Mouse (Mus musculus): ENCODE measurements at regions not wholly inside any gene's neighbourhood (a gene's known extent, or its start where the extent isn't known, plus 50 kb on each side); places are given as distances from the start of the nearest gene placed in this dataset.
"Not testable (repeated sequence)": the region's sequence is repeated elsewhere in the genome, so short reads cannot be mapped to it uniquely, and the experiment has no call there.

DNA sequence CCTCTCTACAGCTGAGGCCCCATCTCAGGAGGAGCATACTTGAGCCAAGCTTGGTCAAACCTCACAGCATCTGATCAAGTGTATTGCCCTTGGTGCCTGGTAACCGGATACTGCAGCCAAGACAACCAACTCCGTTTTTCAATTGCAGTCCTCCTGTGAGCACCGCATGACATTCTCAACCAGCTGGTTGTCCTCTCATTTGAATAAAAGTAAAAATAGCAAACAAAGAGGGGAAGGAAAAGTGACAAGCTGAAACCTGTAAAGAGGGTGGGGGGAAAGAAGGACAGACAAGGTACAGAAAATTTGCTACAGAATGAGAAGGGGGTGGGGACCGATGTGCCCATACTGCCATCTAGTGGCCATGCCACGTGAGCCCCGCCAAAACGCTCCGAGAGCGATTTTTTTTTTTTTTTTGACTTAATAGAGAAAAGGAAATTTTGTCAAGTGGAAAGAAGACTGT is 314.0 kb downstream of the Zpld1 start:
- H3K27ac ChIP-seq (replicated peaks): no peak overlapping the region; the same call in 1 of the 2 replicates
- WGBS: 2% methylated on average over 9 of the region's 9 CpGs
- no peaks in the 10 kb centered on the region for H3K36me3 ChIP-seq
- H3K9me3 ChIP-seq (replicated peaks): no peaks in the 10 kb centered on the region
- peak overlapping the region; percentile 54 for H3K4me2 ChIP-seq
- H3K9ac ChIP-seq (replicated peaks): peak overlapping the region; percentile 36; the same call in 1 of the 2 replicates
- H3K4me3 ChIP-seq (replicated peaks): peak overlapping the region; percentile 26
- H3K27me3 ChIP-seq (replicated peaks): no peaks in the 10 kb centered on the region
- H3K4me1 ChIP-seq: peaks cover 6% of the 10 kb centered on the region; the same call in 1 of the 2 replicates
- ATAC-seq (ENCODE audit: low FRiP score): peak; percentile 84

- no peaks in the 10 kb centered on the region for H3K9me3 ChIP-seq (replicated peaks)
- H3K9ac ChIP-seq (replicated peaks): no peak overlapping the region
- no peaks in the 10 kb centered on the region for H3K4me1 ChIP-seq
- ATAC-seq (ENCODE audit: low FRiP score): no peak
- WGBS: 90% methylated on average over 6 of the region's 6 CpGs
- H3K27ac ChIP-seq (replicated peaks): no peak overlapping the region
- H3K36me3 ChIP-seq: no peaks in the 10 kb centered on the region
- H3K4me3 ChIP-seq (replicated peaks): no peak overlapping the region
- H3K4me2 ChIP-seq: no peak overlapping the region
- no peaks in the 10 kb centered on the region for H3K27me3 ChIP-seq (replicated peaks)
Measured at GRCm38 (mm10) chr16:54970356-54970755, 327.4 kb downstream of the Zpld1 start.

GRCm38 (mm10) chr16:54943808-54944315 is 353.9 kb downstream of the Zpld1 start:
- WGBS: 53% methylated on average over 7 of the region's 7 CpGs

GRCm38 (mm10) chr16:54928259-54928658 is 369.5 kb downstream of the Zpld1 start:
- Histone ChIP-seq H3K4me3 (replicated peaks) (no peak overlapping the region), H3K4me2 (no peak overlapping the region), H3K36me3 (no peaks in the 10 kb centered on the region), H3K27ac (replicated peaks) (no peak overlapping the region), H3K27me3 (replicated peaks) (no peaks in the 10 kb centered on the region), H3K9me3 (replicated peaks) (0 out of 2 replicates have a peak, but pooled peaks cover 2% of the 10 kb centered on the region), H3K9ac (replicated peaks) (no peak overlapping the region), H3K4me1 (no peaks in the 10 kb centered on the region)
- no peak for ATAC-seq (ENCODE audit: low FRiP score)
- 66% methylated on average over 3 of the region's 3 CpGs for WGBS

More at GRCm38 (mm10) chr16:54943808-54944315, 353.9 kb downstream of the Zpld1 start:
- no peaks in the 10 kb centered on the region for H3K36me3 ChIP-seq
- ATAC-seq (ENCODE audit: low FRiP score): no peak
- no peak overlapping the region for H3K4me3 ChIP-seq (replicated peaks)
- H3K9ac ChIP-seq (replicated peaks): no peak overlapping the region
- H3K4me2 ChIP-seq: no peak overlapping the region
- no peaks in the 10 kb centered on the region for H3K9me3 ChIP-seq (replicated peaks)
- H3K4me1 ChIP-seq: no peaks in the 10 kb centered on the region
- no peak overlapping the region for H3K27ac ChIP-seq (replicated peaks)
- H3K27me3 ChIP-seq (replicated peaks): no peaks in the 10 kb centered on the region

DNA sequence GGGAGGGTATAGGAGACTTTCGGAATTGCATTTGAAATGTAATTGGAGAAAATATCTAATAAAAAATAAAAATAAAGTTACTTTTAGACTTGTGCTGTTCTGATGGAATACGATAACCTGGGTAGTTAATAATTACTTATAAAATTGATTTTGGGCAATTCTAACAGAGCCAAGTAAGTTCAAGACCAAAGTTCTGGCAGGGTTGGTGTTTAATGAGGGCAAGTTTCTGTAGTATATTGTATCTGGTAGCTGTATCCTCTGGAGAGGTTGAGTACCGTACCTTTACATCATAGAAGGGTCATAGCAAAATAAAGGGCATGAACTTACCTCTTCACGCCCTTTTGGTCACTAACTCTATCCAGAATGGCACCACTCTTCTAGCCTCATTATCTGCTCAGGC is 394.9 kb downstream of the Zpld1 start:
- Histone ChIP-seq H3K27ac (replicated peaks) (no peak overlapping the region), H3K9ac (replicated peaks) (no peak overlapping the region), H3K4me2 (no peak overlapping the region), H3K36me3 (no peaks in the 10 kb centered on the region), H3K9me3 (replicated peaks) (no peaks in the 10 kb centered on the region), H3K4me1 (no peaks in the 10 kb centered on the region), H3K4me3 (replicated peaks) (no peak overlapping the region), H3K27me3 (replicated peaks) (no peaks in the 10 kb centered on the region)
- 94% methylated on average over 4 of the region's 4 CpGs for WGBS
- no peak for ATAC-seq (ENCODE audit: low FRiP score)

DNA sequence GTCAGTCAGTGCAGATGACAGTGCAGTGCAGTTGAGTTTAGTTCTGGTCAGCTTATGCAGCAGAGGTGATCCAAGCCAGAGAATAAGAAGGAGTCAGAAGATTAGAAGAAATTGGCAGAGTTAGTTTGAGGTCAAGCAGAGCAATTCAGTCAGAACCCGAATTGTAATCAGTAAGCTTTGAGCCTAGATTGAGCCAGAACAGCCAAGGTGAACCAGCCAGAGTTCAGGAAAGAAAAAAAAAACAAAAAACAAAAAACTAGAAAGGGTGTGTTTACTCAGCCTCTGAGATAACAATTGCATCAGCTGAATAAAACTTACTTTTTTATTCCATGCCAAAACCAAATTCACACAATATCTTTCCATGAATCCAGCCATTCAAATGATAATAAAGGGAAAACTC is 396.3 kb downstream of the Zpld1 start:
- H3K9ac ChIP-seq (replicated peaks): no peak overlapping the region
- no peak for ATAC-seq (ENCODE audit: low FRiP score)
- no peaks in the 10 kb centered on the region for H3K9me3 ChIP-seq (replicated peaks)
- H3K4me2 ChIP-seq: no peak overlapping the region
- H3K36me3 ChIP-seq: no peaks in the 10 kb centered on the region
- no peak overlapping the region for H3K27ac ChIP-seq (replicated peaks)
- 94% methylated on average over 1 of the region's 1 CpGs for WGBS
- no peaks in the 10 kb centered on the region for H3K4me1 ChIP-seq
- H3K4me3 ChIP-seq (replicated peaks): no peak overlapping the region
- no peaks in the 10 kb centered on the region for H3K27me3 ChIP-seq (replicated peaks)

DNA sequence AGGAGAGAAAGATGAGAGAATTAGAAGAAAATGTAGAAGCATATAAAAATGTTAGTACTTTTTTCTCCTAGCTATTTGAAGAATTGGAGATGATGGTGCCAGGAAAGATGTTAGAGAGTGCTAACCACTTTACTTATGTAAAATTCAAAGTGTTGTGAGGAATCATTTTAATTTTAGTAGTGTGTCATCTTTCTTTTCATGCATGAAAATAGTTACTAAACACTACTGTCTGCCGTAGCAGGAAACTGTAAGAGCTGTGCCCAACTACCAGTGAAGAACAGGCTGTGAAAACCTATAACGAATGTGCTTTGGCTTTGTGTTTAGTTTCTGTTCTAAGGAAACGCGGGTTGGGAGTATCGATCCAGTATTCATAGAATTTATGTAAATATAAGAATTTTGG is 403.1 kb downstream of the Zpld1 start:
- WGBS: 94% methylated on average over 5 of the region's 5 CpGs
- H3K27ac ChIP-seq (replicated peaks): no peak overlapping the region
- no peak overlapping the region for H3K9ac ChIP-seq (replicated peaks)
- no peaks in the 10 kb centered on the region for H3K4me1 ChIP-seq
- no peak overlapping the region for H3K4me2 ChIP-seq
- no peak for ATAC-seq (ENCODE audit: low FRiP score)
- H3K36me3 ChIP-seq: no peaks in the 10 kb centered on the region
- H3K9me3 ChIP-seq (replicated peaks): no peaks in the 10 kb centered on the region
- H3K27me3 ChIP-seq (replicated peaks): no peaks in the 10 kb centered on the region
- no peak overlapping the region for H3K4me3 ChIP-seq (replicated peaks)

DNA sequence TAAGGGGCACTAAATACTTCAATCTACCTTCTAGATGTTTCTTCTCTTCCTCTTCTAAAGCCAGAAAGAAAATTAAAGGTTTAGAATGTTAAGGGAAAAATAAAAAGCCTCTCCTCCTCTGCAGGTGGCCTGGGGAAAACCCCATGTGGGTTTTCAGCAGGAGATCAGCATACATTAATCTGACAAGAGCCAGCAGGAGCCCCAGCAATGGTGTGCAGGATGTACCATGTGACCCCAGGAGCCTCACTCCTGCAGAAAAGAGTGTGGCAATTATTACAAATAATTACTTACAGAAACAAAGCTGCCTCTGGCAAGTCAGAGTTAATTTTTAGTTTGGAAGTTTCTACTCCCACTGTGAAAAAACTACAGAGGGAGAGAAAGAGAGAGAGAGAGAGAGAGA is 440.4 kb downstream of the Zpld1 start:
- Histone ChIP-seq H3K9ac (replicated peaks) (no peak overlapping the region), H3K27ac (replicated peaks) (no peak overlapping the region), H3K4me3 (replicated peaks) (no peak overlapping the region), H3K4me2 (no peak overlapping the region), H3K4me1 (no peaks in the 10 kb centered on the region), H3K27me3 (replicated peaks) (no peaks in the 10 kb centered on the region), H3K36me3 (no peaks in the 10 kb centered on the region), H3K9me3 (replicated peaks) (no peaks in the 10 kb centered on the region)
- ATAC-seq (ENCODE audit: low FRiP score): no peak

GRCm38 (mm10) chr16:54842996-54843395 is 454.8 kb downstream of the Zpld1 start:
- 86% methylated on average over 4 of the region's 4 CpGs for WGBS
- H3K9me3 ChIP-seq (replicated peaks); H3K27ac ChIP-seq (replicated peaks); ATAC-seq (ENCODE audit: low FRiP score); H3K9ac ChIP-seq (replicated peaks); H3K4me3 ChIP-seq (replicated peaks); H3K4me2 ChIP-seq; H3K4me1 ChIP-seq; H3K27me3 ChIP-seq (replicated peaks); H3K36me3 ChIP-seq: not testable (repeated sequence)

Measured in neural tube, embryonic 15.5 days (tissue).